Mouse (Mus musculus): ENCODE results near the gene Pin4.
A peak's percentile ranks its signal among the peaks of the same experiment; 100 is the strongest.
"Not testable (repeated sequence)": the region's sequence is repeated elsewhere in the genome, so short reads cannot be mapped to it uniquely, and the experiment has no call there.

The Pin4 gene

DNA sequence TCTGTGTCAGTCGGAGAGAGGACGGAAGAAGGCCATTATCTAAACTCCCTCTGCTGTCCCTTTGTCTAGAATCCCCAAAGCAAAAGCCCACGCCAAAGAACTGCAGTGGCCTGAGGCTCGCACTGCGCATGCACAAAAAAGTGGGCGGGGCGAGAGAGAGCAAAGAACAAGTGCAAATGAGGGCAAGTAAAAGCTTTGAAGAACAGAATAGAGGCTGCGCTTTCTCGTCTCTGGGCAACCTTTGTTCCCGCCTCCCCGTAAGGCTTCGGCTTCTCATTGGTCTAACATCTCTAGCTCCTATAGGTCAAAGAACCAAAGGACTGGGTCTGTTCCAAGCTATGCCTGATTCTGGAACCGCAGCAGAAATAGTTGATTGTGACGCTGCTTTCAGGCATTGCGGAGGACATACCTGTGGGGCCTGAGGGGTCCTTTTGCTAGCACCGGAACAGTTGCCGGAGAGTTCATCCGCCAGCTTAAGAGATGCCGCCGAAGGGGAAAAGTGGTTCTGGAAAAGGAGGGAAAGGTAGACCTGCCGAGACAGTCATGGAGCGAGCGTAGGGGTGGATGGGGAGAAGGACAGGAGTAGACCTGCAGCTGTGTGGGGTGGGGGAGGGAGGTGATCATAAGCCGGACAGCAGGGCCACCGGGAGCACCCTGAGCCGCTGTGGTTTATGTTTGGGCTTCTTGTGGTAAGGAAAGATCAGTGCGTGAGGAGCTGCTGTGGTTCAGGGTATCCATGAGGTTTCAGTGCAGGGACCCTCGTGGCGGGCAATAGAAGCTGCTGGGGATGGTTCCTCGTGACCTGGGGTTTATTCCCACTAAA, at the start of gene Pin4:
Gene Pin4 (plus strand): TSS at position 406 of the 823 bp plus-strand sequence.
- peak; percentile 96 for DNase-seq (ENCODE audit: inconsistent ontology term)

DNA sequence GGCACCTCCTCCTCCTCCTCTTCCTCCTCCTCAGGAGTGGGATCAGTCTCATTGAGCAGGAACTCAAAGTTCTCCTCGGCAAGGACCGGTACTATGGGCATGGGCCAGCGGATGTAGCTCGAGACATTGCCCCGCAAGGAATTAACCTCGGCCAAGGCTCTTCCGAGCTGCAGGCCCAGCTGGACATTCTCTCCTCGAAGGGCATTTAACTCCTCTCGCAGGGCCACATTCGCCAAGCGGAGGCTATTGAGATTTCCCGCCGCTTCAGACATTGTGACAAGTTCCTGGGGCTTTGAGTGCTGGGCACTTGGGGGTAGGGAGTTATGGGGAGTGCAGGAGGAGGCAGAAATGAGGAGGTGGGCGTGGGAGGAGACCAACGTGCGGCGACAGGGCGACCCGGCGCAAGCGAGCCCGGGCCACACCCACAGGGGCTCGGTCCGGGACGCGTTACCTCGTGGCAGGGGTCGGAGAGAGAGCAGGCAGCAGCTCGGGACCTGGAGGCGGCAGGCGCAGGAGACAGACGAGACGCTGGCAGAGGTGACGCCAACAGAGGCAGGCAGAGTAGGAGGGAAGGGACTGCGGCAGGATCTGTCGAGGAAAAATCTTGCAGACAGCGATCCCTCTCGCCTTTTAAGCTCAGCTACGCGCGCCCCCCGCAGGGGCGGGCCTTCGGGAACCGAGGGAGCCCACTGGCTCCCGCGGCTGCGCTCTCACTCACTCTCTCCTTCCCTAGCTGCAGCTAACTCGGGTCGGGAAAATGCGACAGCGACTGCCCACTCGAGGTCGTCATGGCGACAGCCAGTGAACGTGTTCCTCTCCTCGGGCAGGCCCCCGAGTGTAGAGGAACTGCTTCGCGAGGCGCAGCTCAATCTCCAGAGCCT, 48.4 kb upstream of the Pin4 start, which contains the start of gene Rtl5:
Gene Rtl5 (minus strand): TSS at position 714 of the 881 bp plus-strand sequence.
- DNase-seq (ENCODE audit: inconsistent ontology term), result peak; percentile 76

DNA sequence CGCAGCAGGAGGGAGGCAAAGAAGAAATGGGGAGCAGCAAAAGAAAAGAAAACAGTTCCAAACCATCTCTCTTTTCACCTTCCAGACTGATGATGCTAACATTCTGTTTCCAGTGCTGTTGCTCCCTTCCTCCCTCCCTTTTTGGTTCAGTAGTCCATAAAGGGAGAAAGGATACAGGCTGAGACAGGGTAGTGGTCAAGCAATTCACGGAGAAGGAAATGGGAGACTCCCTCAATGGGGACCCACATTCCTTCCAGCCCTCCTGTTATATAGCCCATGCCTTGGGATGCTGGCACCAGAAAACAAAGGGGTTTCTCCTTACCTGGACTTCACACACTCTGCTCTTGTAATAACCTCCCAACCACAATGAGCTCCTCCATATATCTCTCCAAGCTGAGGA, 47.7 kb upstream of the Pin4 start:
- no peak for DNase-seq (ENCODE audit: inconsistent ontology term)

DNA sequence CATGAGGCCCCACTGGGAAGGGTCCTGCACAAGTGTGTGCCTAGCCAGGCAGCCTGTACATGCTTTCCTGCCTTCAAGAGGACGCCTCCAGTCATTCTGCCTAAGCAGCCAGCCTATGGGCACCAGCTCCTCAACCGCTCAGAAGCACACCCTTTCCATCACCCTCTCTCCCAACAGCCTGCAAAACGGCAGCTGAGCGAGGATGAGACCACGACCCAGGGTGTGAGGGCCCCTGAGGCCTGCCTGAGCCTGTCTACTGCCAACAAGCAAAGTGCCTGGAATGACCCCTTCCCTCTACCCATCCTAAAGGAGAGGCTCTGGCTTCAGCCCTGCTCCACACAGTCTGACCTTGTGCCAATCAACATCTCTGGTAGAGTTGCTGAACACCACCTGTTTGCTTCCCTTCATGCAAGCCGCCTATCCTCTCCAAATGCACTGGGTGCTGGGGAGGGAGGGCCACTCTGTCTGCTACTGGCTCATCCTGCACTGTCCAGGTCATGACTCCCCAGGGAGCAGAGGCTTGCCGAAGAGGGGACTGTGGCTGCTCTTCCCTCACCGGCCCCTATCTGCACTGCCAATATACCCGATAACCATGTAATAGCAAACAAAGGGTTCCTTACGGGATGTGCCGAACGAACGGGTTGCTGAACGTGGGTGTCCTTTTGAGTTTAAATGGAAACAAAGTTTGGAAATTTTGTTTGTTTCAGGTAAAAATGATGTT, 45.5 kb upstream of the Pin4 start:
- no peak for DNase-seq (ENCODE audit: inconsistent ontology term)

DNA sequence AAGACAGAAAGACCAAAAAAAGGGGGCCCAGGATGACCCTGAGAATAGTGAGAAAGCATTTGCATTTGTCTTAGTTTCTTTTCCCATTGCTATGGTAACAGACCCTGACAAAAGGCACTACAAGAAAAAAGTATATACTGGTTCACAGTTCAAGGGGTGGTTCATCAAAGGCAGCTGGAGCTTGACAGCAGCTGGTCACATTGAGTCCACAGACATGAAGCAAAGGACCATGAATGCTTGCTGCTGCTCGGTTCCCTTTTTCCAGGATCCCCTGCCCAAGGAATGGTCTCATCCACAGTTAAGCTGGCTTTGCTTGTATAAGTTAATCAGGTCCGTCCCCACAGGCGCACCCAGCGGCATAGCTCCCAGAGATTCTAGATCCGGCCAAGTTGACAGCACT, 44.8 kb upstream of the Pin4 start:
- DNase-seq (ENCODE audit: inconsistent ontology term), result no peak

GRCm38 (mm10) chrX:102075158-102075557, 44.1 kb upstream of the Pin4 start:
- no peak for DNase-seq (ENCODE audit: inconsistent ontology term)

GRCm38 (mm10) chrX:102076886-102077765, 42.1 kb upstream of the Pin4 start:
- peak; percentile 89 for DNase-seq (ENCODE audit: inconsistent ontology term)

- no peak for DNase-seq (ENCODE audit: inconsistent ontology term)
Observed at GRCm38 (mm10) chrX:102081076-102081475, 38.2 kb upstream of the Pin4 start.

DNA sequence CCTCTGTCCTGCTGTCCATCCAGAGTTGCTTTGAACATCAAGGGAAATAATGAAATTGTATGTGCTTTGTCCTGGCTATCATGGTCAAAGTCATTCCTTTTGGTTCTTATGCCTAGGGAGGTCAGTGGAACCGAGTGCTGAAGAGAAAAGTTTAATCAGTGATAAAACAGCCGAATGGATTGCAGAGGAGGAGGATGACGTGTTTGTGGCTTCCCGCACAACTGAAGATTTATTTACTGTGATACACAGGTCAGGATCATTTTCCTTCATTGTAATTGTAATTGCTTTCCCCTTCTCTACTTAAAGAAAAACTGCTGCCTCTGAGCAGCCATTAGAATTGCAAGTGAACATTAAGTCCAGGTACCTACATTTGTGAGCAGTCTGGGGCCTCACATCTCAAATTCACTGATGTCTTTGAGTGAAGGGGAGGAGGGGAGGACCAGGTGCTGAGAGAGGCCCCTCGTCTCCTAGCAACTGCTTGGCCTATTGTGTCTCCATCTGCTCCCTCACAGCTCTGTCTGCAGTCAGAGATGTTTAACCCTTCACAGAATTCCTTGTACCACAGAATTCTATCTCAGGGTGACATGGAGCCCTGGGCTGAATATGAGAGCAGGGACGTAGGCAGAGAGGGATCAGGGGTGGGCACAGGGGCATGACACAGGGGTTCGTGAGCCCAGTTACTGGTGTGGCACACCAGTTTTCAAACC, 37.5 kb upstream of the Pin4 start:
- no peak for DNase-seq (ENCODE audit: inconsistent ontology term)

- no peak for DNase-seq (ENCODE audit: inconsistent ontology term)
Observed at GRCm38 (mm10) chrX:102082340-102082739, 36.9 kb upstream of the Pin4 start.

- DNase-seq (ENCODE audit: inconsistent ontology term), result no peak
Observed at GRCm38 (mm10) chrX:102085798-102086443, 33.3 kb upstream of the Pin4 start.

DNA sequence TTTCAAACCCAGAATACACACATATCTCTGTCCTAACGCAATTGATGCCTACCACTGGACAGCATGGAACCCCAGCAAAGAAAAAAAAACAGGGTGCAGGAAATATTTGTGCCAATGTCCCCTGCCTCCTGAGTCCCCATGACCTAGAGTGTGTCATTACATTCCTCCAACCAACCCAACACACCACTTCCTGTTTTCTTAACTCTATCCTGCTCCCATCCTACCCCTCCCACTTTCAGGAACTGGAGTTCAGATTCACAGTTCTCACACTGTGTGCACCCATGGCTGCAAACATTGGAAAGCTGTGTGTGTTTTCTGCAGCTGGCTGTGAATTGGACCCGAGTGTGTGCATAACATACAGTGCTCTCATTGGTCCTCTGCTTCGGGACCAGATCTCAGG, 28.6 kb upstream of the Pin4 start:
- no peak for DNase-seq (ENCODE audit: inconsistent ontology term)

GRCm38 (mm10) chrX:102094381-102094904, 24.8 kb upstream of the Pin4 start:
- no peak for DNase-seq (ENCODE audit: inconsistent ontology term)

DNA sequence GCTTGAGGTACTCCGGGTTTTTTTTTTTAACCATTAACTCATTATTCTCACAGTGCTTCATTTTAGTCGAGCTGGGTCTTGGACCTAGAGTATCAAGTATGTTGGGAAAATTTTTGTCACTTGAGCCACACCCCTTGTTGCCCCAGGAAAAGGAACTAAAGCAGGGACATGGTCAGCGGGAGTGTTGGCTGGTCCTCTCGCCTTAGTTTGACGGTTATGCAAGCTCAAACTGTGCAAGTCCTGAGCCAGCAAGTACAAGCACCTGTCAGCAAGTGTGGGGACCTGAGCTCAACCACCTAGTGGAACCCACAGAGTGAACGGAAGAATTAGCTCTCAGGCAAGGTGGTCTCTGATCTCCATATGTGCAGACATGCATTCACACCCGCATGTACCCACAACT, 17.4 kb upstream of the Pin4 start:
- no peak for DNase-seq (ENCODE audit: inconsistent ontology term)

DNA sequence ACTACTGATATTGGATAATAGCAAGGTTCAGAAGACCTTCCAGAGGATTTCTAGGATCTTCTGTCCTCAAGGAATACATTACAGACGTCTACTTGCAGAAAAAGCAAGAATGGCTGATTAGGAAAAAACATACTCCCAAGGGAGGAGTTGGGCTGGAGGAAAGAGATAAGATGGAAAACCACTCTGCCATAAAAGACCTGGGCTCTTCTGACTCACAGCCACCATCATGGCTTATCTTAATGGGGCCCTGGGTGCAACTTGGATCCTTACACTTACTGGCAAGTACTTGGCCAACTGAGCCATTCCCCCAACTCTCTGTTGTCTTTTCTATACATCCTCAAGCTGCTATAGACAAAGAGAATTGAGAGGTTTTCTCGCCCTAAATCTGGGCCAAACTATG, 15.4 kb upstream of the Pin4 start:
- DNase-seq (ENCODE audit: inconsistent ontology term), result not testable (repeated sequence)

DNA sequence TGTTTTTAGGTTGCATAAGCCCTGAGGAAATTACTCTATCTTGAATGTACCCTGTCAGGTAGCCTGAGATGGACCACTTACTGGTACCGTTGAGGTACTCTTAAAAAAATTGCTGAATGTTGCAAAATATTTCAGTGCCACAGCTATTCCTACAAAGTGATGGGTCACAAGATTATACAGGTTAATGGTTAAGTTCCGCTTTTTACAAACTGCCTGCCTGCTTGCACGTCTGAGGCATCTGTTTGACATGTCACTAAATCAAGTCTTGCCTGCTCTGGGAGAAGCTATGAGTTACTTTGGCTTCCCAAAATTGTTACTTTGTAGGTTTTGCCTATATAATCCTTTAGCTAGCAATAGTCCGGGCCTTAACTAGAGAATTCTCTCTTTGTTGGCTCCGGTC, 9.9 kb upstream of the Pin4 start:
- not testable (repeated sequence) for DNase-seq (ENCODE audit: inconsistent ontology term)

DNA sequence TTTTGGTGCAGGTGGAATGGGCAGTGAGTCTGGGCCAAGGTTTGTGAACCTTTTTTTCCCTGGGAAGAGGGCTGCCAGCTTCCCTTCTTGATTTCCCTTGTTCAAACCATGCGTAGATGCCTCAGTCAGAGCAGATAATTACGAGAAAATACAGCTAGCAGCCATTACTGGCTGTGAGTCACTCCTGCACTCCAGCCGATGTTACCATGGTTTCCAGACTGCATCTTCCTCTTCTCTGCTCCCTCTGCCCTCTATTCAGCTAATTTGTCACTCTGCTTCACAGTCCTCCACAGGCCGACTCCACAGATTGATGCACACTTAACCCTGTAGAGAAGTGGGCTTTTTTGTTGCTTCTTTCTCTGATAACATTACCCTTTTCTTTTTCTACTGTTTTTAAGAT, 3.6 kb upstream of the Pin4 start:
- DNase-seq (ENCODE audit: inconsistent ontology term), result peak; percentile 49

DNA sequence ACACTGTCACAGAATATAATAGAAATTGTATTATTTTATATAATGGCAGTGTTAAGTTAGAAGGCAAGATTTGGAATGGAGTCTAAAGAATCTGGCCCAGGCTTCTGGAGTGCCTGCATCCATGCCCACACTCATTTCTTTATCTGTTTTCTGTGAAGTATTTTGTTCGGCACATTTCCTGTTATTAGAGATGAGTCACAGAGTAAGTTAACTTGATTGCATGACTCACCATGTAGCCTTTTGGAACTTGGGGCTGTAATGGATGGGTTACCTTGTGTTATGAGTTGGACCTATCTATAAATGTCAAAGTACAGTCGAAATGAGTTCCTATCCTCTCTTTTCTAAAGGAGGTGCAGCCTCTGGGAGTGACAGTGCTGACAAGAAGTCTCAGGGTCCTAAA, 2.1 kb downstream of the Pin4 start:
- DNase-seq (ENCODE audit: inconsistent ontology term), result no peak

GRCm38 (mm10) chrX:102141157-102141556, 21.9 kb downstream of the Pin4 start:
- no peak for DNase-seq (ENCODE audit: inconsistent ontology term)

Measured in Muller cell, postnatal 12 days (primary cell).